Mouse (Mus musculus): ENCODE measurements around the gene Olfr46. TPM values are rescaled to one million over a fixed set of nuclear protein-coding genes. Genes with fewer than 3 reads are reported as not detected.

Olfr46 gene
- total RNA-seq (2023) = not detected

GRCm38 (mm10) chr7:140600969-140601368, at the start of gene Olfr46:
Gene Olfr46, plus strand, starts transcription at chr7:140601269.

GRCm38 (mm10) chr7:140567586-140567985, 33.5 kb upstream of the Olfr46 start, which contains the start of gene Olfr538:
Gene Olfr538, plus strand, starts transcription at chr7:140567886.

DNA sequence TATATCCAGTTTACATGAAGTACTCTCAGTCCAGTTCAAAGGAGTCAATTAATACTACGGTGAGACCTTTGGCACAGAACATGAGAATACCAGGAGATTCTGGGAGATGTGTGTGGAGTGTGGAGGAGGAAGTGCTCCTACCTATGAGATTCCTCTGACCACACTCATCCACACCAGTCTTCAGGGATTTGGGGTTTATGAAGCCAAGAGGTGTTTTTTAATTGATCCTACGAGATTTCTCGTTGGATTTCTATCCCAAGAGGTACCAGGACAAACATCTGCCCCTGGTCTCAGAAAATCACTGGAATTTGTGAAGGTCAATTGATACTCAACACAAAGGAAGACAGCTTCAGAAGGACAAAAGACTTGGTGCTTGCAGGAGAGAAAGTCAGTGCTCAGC, 27.6 kb downstream of the Olfr46 start, which contains the start of gene Olfr61:
TSS of gene Olfr61 (plus strand) at position 301 of the 400 bp plus-strand sequence.

DNA sequence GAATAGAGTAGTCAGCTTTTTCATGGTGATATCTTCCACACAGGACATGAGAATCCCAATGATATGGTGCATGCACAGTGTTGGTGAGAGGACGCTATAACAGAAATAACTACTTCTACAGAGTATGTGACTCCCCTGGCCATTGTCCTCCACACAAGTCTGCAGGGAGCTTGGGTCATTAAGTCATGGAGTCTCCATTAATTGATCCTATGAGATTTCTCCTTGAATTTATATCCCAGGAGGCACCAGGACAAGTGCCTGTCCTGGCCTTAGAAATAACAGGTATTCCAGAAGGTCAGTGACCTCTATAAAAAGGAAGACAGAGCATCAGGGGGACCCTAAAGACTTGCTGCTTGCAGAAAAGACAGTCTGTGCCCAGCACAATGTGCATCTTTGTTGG, 45.1 kb downstream of the Olfr46 start, which contains the start of gene Olfr53:
TSS of gene Olfr53 (plus strand) at position 301 of the 400 bp plus-strand sequence.

DNA sequence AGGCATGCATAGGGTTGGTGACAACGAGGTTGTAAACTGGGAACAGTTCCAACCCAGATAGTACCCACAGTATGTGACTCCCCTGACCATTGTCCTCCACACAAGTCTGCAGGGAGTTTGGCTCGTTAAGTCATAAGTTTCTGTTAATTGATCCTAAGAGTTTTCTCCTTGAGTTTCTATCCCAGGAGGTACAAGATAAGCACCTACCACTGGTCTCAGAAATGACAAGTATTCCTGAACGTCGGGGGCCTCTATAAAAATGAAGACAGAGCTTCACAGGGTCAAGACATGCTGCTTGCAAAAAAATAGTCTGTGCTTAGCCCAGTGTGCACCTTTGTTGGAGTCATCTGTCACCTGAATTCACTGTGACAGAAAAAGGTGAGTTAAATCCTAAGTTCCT, 58.6 kb downstream of the Olfr46 start, which contains the start of gene Olfr539:
TSS of gene Olfr539 (plus strand) at position 301 of the 400 bp plus-strand sequence.

Other genes with a start within 250 kb of the Olfr46 start
- gene Olfr60, start 239.6 kb upstream of the Olfr46 start, total RNA-seq (2023) = not detected
- gene Olfr530, start 224.9 kb upstream of the Olfr46 start, total RNA-seq (2023) = not detected
- gene Olfr531, start 198.4 kb upstream of the Olfr46 start, total RNA-seq (2023) = not detected
- gene Olfr532, start 179.6 kb upstream of the Olfr46 start, total RNA-seq (2023) = not detected
- gene Olfr533, start 137.9 kb upstream of the Olfr46 start, total RNA-seq (2023) = not detected
- not detected for gene Olfr535, start 117.1 kb upstream of the Olfr46 start, total RNA-seq (2023)
- not detected for gene Olfr536, start 93.9 kb upstream of the Olfr46 start, total RNA-seq (2023)
- gene Olfr538, start 33.4 kb upstream of the Olfr46 start, total RNA-seq (2023) = not detected
- not detected for gene Olfr61, start 27.7 kb downstream of the Olfr46 start, total RNA-seq (2023)
- gene Olfr53, start 45.2 kb downstream of the Olfr46 start, total RNA-seq (2023) = not detected
- gene Olfr539, start 58.7 kb downstream of the Olfr46 start, total RNA-seq (2023) = not detected
- not detected for gene Olfr45, start 80.7 kb downstream of the Olfr46 start, total RNA-seq (2023)
- gene Olfr541, start 96.0 kb downstream of the Olfr46 start, total RNA-seq (2023) = not detected
- not detected for gene Cyp2e1, start 162.5 kb downstream of the Olfr46 start, total RNA-seq (2023)
- not detected for gene Syce1, start 186.6 kb downstream of the Olfr46 start, total RNA-seq (2023)
- gene Zfp941, start 220.9 kb downstream of the Olfr46 start, total RNA-seq (2023) = not detected
- not detected for gene Urah, start 233.7 kb downstream of the Olfr46 start, total RNA-seq (2023)
- gene Scgb1c1, start 244.3 kb downstream of the Olfr46 start, total RNA-seq (2023) = not detected
- gene Odf3, start 246.5 kb downstream of the Olfr46 start, total RNA-seq (2023) = not detected

Data from T-cell, adult 66 days (primary cell).